Mouse (Mus musculus): ENCODE measurements at regions not wholly inside any gene's neighbourhood (a gene's known extent, or its start where the extent isn't known, plus 50 kb on each side); places are given as distances from the start of the nearest gene placed in this dataset.

GRCm38 (mm10) chr2:92544364-92545151, 54.9 kb upstream of the Chst1 start:
- peak; percentile 13 for DNase-seq

GRCm38 (mm10) chr2:92540841-92541240, 58.7 kb upstream of the Chst1 start:
- no peak for DNase-seq

- DNase-seq = no peak
Measured at GRCm38 (mm10) chr2:92531996-92532395, 67.5 kb upstream of the Chst1 start.

DNA sequence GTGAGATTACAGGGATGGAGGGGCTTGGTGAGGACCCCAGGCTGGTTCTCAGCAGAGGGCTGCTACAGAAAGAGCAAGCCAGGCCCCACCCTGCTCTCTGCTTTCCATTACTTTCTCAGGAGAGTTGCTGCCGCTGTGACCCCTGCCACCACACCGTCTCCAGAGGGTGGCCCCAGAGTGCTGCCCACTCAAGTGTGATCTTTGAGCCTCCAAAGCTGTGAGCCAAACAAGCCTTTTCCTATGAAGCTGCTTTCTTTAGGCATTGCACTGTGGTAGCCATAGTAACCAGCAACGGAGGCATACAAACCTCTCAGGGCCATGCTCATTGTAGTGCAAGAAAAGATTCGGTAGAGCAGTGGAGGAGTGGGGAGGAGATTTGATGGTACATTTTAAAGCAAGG, 68.8 kb upstream of the Chst1 start:
- no peak for DNase-seq

GRCm38 (mm10) chr2:92529670-92530322, 69.5 kb upstream of the Slc35c1 start:
- no peak for DNase-seq

DNA sequence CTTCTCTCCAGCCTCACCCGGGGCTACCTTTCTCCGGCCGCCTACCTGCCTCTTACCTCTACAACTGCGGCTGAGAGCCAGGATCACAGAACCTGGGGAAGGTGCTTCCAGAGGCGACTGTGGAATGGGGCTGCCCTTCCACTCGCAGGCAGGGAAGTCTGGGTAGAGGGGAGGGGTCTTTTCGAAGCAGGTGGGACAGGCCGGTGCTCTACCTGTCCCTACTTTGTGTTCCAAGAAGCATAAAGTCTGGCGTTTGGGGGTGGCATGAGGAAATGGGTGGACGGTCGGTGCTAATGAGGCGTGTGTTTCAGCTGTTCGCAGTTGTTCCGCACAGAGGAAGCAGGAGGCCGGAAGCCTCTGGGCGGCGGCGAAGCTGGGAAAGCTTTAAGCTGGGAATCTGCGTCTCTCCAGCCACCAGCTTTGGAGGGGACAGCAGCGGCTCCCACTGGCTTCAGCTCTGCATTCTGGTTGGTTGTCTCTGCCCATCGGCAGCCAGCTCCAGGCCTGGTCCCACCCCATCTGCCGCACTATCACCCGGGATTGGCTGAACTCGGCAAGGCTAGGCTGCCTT, 68.8 kb upstream of the Slc35c1 start:
- peak; percentile 16 for DNase-seq

DNA sequence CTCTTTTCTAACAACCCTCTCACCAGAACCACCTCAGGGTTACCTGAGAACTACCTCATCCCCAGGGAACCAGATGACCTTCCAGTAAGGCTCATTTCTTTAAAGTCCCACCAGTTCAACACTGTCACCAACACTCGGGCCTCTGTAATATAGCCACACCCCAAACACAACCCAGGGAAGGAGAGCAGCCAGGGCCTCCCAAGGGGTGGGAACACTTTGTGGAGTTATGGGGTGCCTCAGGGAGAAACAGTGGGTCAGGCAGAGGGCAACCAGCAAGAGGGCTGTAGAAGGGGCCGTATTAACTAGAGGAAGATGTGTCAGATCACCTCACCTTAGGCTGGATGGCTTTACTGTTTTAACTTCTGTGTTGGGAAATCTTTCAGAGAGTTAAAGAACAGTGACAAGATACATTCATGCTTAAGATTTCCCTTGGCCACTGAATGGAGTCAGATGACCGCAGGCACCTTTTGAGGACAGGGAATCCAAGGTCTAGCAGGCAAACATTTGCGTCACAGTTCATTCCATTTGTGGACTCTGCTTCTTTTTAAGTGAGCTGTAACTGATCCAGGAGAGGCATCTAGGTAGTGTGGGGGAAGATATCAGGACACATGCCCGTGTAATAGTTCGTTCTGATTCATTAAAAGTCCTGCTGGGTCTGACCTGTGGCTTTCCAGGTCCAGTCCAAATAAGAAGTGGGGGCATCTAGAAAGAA, 67.9 kb upstream of the Slc35c1 start:
- DNase-seq = no peak

DNA sequence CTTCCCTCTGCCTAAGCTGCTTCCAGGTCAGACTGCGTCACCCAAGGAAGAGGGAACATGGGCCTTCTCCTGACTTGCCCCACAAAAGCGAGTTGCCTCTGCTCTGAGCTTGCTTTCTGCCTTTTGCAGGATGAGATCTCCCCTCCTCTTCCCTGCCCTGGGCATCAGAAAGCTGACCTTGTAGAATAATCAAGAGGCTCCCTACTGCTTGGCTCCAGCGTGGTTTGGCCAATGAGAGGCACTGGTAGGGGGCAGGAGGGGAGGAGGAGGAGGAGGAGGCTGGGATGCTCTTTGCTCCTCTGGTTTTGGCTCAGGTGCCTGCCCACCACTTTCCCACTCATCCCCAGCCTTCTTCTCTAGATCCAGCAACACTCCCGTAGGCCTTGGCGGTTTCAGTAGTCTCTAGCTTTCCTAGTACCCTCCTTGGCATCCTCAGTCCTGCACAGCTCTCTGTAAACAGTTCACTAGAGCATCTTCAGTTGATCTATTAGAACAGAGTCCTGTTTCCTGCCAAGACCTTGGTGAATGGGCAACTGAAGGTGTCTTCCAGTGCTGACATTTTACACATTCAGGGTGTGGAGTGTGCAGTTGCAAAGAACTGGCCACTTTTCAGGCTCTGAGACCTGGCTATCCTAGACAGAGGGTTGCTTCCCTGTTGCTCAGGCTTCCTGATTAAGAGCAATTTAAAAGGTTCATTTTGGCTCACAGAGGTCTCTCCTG, 66.5 kb upstream of the Slc35c1 start:
- DNase-seq = no peak

- no peak for DNase-seq
Measured at GRCm38 (mm10) chr2:92525628-92526027, 65.3 kb upstream of the Slc35c1 start.

- DNase-seq = no peak
Measured at GRCm38 (mm10) chr2:92525062-92525623, 64.8 kb upstream of the Slc35c1 start.

DNA sequence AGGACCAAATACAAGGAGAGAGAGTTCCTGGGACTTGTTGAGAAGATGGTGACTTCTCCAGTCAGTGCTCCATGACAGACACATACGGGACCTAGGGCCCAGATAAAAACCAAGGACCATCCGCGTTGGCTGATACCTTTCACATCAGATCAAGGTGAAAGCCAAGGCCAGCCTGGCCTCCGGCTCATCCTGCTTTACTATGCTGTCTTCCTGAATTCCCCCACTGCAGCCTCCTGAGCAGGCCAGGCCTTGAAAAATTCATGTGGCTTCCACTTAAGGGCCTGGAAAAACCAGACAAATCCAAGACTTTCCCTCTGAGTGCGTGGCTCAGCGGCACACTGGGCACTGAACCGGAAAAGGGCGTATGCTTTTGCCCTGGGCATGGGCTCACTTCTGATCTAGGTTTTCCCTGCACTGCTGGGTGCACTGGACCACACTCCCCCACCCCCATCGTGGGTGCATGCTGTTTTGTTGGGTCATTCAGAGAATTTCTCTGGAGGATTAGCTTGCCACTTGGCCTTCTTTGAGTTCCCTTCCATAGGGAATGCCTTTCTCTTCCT, 64.1 kb upstream of the Slc35c1 start:
- DNase-seq = no peak

DNA sequence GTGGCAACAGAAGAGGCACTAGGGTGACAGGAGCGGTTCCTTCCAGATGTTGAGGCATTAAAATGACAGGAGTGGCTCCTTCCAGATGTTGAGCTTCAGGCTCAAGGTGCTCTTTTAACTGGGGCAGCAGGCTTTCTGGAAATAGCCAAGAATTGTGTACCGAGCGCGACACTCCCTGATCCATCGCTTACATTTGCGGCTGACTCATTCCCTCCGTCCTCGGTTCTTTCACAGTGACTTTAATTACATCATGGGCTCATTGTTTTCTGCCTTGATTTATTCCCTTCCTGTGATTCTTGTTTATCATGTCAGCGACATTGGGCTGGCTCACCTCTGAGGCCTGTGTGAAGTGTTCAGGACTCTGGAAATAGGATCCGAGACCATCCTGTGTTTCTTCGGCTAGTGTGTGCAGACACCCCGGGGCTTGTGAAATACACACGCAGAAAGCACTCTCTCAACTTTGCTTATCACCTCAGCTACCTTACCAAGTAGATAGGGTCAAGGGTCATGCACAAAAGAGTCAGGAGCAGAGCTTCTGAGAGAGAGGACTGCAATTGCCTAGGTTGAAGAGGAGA, 63.1 kb upstream of the Slc35c1 start:
- no peak for DNase-seq

DNA sequence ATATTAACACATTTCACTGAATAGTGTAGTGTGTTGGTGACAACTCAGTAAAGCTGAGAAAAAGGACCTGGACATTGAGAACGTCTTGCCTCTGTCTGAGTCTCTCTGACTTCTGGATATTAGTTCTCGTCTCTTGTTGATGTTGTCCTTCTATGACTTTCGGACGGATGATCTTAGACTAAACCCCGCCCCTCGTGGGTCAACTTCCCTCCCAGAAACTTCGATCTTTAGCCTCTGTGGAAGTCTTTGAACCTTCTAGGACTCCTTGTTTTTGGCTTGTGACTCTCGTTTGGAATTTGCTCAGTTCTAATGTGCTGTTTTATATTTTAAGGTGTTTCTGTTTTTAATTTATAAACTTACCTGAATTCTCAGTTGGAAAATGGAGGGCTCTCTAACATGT, 61.2 kb upstream of the Slc35c1 start:
- DNase-seq = no peak

GRCm38 (mm10) chr2:92519396-92519795, 59.1 kb upstream of the Slc35c1 start:
- no peak for DNase-seq

DNA sequence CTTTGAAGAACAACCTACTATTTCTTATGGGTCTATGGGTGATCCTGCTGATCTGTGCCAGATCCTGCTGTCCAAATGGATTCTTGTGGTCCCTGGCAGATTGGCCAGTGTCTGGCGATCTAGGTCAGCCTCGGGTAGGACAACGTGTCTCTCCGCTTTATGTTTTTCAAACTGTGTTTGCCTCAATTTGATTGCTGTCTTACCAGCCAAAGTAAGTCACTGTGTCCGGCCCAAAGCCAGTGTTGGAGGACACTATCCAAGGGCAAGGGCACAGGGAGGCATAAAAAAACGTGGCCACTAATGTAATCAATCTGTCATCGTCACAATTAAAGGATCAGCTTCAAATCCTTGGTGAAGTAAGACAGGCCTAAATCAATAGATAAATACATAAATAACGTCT, 58.6 kb upstream of the Slc35c1 start:
- DNase-seq = no peak

DNA sequence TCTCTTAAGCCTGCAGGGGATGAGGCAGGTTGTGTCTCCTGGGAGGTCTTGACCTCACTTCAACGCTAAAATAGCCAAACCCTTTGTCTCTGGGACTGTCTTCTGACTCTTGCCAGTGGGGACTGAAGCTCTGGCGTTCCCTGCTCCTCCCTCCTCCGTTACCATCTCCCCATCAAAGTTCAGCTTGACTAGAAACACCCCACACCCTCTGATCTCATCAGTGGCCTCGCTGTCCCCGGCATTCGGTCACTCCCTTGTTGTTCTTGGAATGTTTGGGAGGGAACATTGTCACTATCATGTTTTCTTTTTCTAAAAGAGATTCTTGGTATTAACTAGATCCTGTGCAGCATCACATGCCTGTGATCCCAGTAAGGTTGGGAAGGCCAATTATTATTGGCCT, 54.6 kb upstream of the Slc35c1 start:
- no peak for DNase-seq

- DNase-seq = no peak
Measured at GRCm38 (mm10) chr2:92511771-92512744, 51.7 kb upstream of the Slc35c1 start.

Data from thymus, postnatal 14 days (tissue).